In the genomic region with DNA sequence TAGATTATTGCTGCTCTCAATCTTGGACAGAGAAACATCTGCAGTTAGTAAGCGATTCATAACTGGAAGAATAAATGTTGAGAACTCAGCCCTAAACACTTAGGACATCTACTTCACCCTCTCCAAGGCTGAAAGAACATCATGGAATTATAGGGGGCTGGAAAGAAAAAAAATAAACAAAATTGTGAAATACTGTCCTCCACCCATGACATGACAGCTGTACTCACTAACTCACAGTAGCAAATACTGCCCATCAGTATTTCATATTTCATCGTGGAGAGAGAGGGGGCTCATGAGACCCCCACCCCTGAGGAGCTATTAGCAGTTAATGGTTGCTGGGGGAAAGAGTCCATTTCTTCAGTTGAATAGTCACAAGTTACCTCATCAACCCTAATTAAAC, we compare ENCODE assay signal across 26 mouse cellular contexts. TPM values are rescaled to one million over a fixed set of nuclear protein-coding genes. Genes with fewer than 3 reads are reported as not detected.
"Had no signal": no experiment of that assay in that cellular context is flagged by ENCODE, and none has a peak within 500 bp of the region (broad histone marks: within the 10 kb centered on the region; RNA-seq: fewer than 3 reads in every experiment).

No protein-coding gene starts in this region.

- H3K9me3 ChIP-seq: heart, embryonic 13.5 days; heart, embryonic 15.5 days; hindbrain, embryonic 10.5 days; hindbrain, embryonic 12.5 days; intestine, embryonic 15.5 days; limb, embryonic 10.5 days; limb, embryonic 12.5 days had no signal

- H3K9ac ChIP-seq: heart, embryonic 13.5 days; heart, embryonic 15.5 days; hindbrain, embryonic 12.5 days; hindbrain, embryonic 14.5 days; intestine, embryonic 15.5 days; limb, embryonic 12.5 days had no signal

- H3K4me2 ChIP-seq: heart, embryonic 11.5 days; heart, embryonic 13.5 days; heart, embryonic 15.5 days; hindbrain, embryonic 12.5 days; hindbrain, embryonic 14.5 days; intestine, embryonic 15.5 days; limb, embryonic 12.5 days had no signal

- H3K36me3 ChIP-seq: heart, embryonic 15.5 days; hindbrain, embryonic 12.5 days; intestine, embryonic 15.5 days had no signal

- ATAC-seq: forebrain, embryonic 16.5 days; hindbrain, embryonic 16.5 days; inflammation-experienced regulatory T-cells, adult 6 months; intestine, embryonic 15.5 days; intestine, postnatal 0 days had no signal

- DNase-seq: gastrocnemius, adult 2 months; gastrocnemius, postnatal 10 days; gastrocnemius, postnatal 25 days; heart, adult 2 months; heart, postnatal 14 days; heart, postnatal 4 days; kidney, adult 18-20 months; kidney, adult 8-10 months; kidney, postnatal 10 days; kidney, postnatal 25 days; kidney, postnatal 4 days had no signal

- H3K27me3 ChIP-seq: heart, embryonic 13.5 days; heart, embryonic 15.5 days; hindbrain, embryonic 12.5 days; intestine, embryonic 15.5 days; limb, embryonic 12.5 days had no signal

- H3K27ac ChIP-seq: gastrocnemius, adult 2 months; heart, adult 2 months; heart, embryonic 13.5 days; heart, embryonic 15.5 days; hindbrain, embryonic 10.5 days; hindbrain, embryonic 12.5 days; hindbrain, embryonic 14.5 days; intestine, embryonic 15.5 days; layer of hippocampus, adult 2 months; left cerebral cortex, adult 2 months; limb, embryonic 10.5 days; limb, embryonic 12.5 days had no signal

- H3K4me1 ChIP-seq: heart, embryonic 13.5 days; hindbrain, embryonic 10.5 days; hindbrain, embryonic 12.5 days; intestine, embryonic 15.5 days; limb, embryonic 10.5 days; limb, embryonic 12.5 days had no signal

- H3K4me3 ChIP-seq: gastrocnemius, adult 2 months; heart, adult 2 months; heart, embryonic 13.5 days; heart, embryonic 15.5 days; hindbrain, embryonic 10.5 days; hindbrain, embryonic 12.5 days; intestine, embryonic 15.5 days; layer of hippocampus, adult 2 months; left cerebral cortex, adult 2 months; limb, embryonic 10.5 days; limb, embryonic 12.5 days had no signal

RNA-seq across cellular contexts. Expression of a gene that starts 56.8 kb away (rescaled TPM):
- total RNA-seq: gastrocnemius, adult 2 months had no signal
- polyA plus RNA-seq: inflammation-experienced regulatory T-cells, adult 6 months had no signal
